Mouse (Mus musculus) embryo, embryonic 11 days (tissue): ENCODE data around the gene Naa50.
A peak's percentile ranks its signal among the peaks of the same experiment; 100 is the strongest.

Source experiments
- DNase-seq: peaks from one replicate; pipeline ENCODE4 v3.0.0-alpha.2; 2015

Gene Naa50

DNA sequence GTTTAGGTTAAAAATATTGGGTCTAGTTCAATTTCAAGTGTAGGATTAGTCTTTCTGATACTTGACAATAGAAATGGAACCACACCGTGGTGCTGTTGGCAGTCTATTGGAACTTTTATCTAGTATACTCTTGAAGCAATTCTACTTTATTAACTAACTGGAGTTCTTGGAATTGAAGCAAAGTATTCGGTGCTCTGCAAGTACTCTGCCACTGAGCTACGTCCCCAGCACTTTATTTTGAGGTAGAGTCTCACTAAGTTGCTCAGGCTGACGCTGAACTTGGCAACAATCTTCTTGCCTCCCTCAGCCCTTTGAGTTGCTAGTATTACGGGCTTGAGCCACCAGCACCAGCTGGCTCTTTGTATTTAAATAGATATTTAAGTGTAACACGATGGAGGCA is 1.9 kb downstream of the Naa50 start:
- no peak for DNase-seq

DNA sequence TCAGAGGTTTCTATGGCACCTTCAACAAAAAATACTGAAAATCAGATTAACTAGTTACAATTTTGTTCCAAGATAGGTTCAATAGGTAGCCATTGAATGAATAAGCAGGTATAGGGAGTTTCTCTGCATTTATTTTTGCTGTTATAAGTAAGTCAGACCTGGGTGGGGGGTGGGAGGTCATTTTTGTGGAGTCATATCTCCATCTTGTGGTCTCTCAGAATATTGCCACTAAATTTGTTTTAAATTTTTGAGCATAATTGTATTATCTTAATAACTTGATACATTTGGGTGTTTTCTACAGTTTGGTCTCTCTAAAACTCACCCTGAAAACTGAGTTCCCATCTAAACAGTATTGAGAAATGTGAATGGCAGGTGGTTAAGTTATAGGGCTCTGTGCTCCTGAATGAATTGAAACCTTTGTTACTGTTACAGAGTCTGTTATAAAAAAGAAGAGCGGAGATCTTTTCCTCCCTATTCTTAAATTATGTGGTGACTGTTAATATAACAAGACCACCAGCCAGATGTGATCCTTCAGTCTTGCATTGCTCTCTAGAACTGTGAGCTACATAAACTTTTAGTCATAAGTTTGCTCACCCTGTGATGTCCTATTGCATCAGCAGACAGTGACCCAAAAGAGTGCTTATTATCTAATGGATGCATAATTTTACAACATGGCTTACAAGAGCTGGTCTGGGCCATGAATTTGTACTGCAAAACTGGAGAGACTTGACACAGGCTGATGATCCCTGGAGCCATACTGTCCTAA is 9.6 kb downstream of the Naa50 start:
- DNase-seq: no peak

DNA sequence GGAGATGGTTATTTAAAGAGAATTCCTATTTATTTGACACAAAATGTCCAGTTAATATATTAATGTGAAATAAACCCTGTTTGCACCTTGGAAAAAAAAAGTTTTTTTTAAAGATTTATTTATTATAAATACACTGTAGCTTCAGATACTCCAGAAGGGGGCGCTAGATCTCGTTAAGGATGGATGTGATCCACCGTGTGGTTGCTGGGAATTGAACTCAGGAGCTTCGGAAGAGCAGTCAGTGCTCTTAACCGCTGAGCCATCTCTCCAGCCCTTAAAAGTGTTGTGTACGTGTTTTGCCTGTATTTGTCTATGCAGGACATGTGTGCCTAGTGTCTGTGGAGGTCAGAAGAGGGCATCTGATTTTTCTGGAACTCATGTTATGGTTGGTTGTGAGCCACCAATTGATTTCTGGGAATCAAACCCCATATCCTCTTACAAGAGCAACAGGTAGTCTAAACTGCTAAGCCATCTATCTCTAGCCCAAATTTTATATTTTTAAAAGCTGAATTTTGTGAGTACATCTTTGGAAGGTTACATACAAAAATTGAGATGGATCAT is 14.9 kb downstream of the Naa50 start:
- DNase-seq: no peak

DNA sequence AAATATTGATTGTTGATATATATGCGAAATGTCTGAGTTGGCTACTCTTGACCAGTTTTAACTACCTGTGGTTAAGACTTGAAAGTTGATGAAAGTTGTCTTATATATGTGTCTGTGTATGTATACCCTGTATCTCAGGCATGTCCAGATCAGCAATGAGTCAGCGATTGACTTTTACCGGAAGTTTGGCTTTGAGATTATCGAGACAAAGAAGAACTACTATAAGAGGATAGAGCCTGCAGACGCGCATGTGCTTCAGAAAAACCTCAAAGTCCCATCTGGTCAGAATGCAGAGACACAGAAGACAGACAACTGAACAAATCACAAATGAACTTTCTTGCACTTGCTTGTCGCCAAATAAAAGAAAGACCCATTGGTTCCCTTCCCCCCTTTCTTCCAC is 19.7 kb downstream of the Naa50 start:
- no peak for DNase-seq

DNA sequence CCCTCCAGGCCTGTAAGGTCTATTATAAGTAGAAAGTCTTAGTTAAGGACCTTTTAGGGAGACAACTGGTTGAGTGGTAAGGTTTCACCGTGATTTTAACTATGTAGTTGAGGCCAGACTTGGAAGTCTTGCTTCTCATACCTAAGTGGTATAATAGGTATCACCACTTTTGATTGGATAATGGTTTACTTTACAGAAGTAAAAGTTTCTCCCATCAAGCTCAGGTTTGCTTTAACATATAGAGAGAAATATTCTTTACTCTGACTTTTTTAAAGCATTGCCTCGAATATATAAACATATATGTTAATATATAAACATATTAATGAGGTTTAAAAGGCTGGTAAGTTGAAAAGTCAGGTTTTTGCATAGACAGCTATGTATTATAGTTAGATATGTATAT is 24.2 kb downstream of the Naa50 start:
- no peak for DNase-seq

DNA sequence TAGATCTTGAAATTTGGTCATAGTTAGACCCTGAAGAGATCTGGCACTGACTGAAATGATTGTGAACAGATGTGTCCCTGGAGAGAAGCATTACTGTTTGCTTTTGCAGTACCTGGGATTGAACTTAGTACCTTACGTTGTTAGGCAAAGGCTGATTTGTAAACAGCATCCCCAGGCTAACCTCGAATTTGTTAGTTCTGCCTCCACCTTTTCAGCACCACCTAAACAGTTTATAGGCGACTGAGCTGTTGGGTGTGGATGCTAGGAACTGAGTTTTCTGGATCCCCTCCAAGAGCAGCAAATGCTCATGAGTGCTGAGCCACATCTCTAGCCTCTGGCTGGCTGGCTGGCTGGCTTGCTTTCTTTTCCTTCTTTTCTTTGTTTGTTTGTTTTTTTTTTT is 25.6 kb downstream of the Naa50 start:
- no peak for DNase-seq

DNA sequence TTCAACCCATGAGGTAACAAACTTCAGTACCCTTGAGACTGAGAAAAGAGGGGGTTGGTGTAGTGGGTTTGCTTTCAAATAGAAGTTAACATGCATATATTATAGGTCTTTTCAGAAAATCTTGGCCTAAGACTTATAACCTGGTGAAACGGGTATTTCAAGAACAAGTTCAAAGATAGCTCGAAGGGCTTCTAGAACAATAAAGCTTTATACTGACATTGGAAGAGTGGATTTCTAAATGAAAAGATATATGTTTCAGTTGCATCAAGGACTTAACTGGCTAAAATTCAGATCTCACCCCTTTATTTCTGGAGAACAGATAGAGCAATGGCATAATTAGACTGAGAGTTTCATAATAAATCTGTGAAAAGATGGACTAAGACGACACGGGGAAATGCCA is 29.4 kb downstream of the Naa50 start:
- no peak for DNase-seq

DNA sequence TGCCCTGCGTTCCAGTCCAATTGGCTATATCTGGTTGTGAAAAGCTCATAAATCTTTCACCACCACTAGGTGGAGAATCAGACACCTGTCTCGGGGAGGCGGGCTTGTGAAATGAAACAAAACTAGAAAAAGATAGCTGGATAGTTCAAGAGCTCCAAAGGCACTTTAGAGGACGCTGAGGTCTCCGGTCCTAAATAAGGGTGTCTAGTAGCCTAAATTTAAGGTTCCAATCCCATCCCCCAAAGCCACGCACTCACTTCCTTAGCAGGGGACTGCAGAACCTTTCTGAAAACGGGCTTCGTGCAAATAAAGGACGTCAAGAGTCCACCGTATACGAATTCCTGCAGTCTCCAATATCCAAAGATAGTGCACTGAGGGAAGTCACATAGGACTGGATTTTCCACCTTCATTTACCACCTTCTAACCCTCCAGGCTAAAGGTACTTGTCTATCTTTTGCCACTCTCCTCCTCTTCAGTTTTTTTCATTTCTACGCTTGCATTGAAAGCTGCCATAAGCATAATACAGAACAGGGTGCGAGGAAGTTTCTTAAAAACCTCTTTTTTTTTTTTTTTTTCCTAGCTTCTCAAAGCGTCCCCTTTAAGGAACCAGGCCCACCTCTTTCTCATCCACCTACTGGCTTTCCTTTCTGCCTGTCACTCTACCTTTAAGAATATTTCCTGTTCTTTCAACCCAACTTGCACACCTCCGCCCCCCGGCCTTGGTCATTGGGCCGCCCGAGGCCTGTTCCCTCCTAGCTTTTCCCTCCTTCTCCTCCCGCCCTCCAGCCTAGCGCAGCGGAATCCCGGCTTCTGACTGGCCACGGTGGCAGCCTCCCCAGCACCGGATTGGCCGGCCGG is 32.9 kb downstream of the Naa50 start:
- peak; percentile 98 for DNase-seq

DNA sequence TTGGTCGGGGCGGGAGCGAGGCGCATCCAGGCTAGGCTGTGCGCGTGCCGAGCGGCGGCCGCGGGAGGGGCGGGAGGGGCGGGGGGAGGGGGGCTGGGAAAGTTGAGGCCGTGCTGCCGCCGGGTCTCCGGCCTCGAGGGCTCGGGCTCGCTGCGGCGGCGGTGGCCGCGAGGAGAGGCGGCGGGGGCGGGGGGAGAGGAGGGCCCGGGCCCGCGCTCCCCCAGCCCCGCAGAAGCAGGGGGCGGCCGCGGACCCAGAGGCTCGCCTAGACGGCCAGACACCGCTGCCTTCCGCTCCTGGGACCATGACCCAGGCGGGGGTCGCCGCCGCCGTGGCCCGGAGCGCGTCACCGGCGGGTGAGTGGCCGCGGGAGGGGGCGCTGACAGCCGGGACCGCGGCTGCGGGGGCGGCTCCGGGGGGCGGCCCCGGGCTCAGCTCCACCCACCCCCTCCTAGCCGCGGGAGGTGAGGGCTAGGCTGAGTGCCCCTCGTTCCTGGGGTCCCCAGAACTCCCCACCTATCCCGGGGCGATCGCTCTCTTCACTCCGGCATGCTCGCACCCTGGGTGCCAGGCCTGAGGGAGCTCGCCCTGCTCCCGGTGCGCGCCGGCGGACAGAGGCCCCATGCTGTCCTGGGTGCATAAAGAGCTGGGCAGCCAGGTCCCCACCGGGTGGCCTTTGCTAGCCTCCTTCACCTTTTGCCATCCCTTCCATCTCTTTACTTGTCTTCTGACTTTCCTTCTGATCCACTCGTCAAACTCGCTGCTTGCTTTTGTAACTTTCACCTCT is 33.7 kb downstream of the Naa50 start, which contains the start of gene Usf3:
TSS of gene Usf3 (plus strand) at position 92 of the 787 bp plus-strand sequence.
- no peak for DNase-seq

DNA sequence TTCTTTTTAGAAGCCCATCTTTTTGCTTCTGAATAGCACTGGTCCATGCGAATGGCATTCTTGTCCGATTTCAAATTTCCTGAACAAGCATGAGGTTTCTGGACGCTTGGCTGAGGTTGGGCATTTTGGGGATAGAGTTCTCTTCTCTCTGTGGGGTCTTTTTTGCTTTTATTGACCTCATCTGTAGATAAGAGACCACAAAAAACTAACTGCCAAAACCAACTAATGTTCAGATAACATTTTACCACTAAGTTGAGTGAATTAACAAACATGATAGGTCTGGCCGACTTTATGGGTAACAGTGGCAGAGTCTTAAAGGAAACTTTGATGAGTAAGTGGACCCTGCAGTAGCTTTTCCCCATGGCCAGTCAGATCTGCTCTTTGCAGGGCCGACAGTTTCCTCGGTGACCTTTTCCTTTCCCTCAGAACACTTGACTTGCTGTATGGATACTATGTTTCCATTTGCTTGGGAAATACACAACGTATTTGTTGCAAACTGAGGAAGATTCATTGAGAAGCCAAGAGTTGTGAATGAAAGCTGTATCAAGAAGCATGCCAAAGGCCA is 34.4 kb downstream of the Naa50 start:
- DNase-seq: peak; percentile 7

DNA sequence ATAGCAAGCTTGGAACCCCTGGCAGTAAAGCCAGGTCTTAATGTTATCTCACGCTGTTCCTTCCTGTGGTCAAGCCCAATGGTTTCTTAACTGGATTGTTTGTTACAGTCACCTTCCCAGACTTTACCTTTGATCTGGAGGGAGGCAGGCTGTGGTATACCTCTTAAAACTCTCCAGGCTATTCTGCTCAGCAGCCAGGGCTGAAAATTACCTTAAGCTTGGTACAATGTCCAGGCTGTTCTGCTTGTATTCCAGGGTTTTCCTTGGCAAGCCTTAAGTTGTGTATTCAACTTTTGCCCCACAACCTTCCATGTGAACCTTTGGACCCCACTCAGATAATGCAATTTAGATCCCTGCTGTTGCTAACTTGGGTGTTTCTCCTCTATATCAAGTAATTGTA is 35.4 kb downstream of the Naa50 start:
- DNase-seq: no peak

DNA sequence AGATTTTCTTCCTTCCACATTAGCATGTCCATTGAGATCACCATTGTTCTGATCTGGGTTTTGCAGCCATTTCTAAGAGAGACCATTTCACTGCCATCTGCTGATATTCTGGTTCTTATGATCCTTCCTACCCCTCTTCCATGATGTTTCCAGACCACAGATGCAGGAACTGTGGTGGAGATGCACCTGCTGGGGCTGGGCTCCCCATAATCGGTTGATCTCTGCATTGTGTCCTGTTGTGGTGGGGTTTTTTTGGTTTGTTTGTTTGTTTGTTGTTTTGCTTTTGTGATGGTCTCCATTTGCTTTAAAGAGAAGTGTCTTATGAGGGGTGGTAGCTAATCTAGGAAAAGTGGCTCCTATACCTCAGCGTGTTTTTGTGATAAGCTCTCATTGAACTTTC is 36.9 kb downstream of the Naa50 start:
- DNase-seq: no peak

DNA sequence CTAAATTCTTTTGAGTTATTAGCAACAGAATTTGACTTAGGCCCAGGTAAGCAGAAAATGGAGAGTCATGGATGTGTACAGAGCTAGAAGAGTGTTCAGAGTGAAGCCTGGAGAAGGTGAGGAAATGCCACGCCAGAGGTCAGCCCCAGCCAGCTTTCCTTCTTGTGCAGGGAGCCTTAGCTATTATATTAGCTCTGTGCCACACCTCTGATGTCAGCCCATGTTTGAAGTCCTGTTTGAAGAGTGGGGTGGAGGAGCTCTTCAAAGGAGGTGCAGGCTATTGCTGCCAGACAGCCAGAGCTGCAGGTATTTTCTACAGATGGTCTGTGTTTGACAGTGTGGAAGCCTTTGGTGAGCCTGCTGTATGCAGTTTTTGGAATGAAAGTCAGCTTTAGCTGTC is 38.9 kb downstream of the Naa50 start:
- DNase-seq: no peak

DNA sequence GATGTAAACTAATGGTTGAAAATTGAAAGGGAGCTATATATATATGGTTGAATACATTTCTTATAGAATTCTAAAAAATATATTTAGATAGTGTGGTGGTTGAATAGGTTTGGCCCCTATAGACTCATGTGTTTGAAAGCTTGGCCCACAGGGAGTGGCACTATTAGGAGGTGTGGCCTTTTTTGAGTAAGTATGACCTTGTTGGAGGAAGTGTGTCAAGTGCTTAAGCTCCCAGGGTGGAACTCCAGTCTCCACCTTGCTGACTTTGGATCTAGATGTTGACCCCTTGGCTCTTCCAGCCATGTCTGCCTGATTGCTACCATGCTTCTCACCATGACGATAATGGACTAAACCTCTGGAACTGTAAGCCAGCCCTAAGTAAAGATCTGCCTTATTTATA is 43.0 kb downstream of the Naa50 start:
- no peak for DNase-seq

DNA sequence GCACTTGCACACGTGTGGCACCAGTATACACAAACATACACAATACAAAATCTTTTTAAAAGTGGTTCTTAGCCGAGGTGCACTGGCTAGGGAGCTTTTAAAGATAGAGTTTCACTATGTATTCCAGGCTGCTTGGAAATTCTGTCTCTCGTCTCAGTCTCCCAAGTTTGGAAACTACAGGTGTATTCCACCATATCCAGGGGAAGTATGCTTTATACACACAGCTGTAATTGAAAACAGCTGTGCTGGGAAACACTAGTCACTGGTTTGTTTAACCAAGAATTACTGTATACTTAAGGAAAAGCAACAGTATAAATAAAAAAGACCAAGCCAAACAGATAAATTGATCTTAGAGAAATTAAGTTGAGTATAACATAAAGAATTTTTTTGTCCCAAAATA is 45.1 kb downstream of the Naa50 start:
- DNase-seq: peak; percentile 19

DNA sequence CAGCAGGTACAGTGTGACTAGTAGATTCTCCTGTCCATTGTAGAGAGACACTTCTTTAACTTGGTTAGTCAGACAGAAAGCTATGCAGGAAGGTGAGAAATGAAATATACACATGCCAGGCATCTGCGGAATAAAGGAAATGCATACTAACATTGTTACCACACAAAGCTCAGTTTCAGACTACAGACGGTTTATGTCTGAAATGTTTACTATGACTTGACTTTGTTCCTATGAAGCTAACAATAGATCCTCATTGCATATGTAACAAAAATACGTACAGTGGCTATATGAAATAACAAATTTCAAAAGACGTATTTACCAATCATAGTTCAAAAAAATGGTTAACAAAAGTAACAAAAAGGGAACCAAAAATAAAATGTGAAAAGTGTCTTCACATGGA is 47.5 kb downstream of the Naa50 start:
- no peak for DNase-seq

DNA sequence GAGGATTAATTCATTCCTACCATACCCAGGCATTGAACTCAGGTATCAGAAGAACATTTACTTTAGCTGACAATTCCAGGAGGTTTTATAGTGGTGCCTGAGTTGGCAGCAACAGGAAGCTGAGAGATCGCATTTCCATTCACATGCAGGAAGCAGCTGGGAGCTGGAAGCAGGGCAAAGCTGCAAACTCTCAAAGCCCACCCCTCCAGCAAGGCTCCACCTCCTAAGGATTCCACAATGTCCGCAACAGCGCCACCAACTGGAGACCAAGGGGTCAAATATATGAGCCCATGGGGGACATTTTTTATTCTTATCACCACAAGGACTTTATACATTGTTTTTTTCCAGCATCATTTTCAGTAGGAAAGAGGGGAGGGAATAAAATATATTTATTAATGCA is 49.1 kb downstream of the Naa50 start:
- no peak for DNase-seq

DNA sequence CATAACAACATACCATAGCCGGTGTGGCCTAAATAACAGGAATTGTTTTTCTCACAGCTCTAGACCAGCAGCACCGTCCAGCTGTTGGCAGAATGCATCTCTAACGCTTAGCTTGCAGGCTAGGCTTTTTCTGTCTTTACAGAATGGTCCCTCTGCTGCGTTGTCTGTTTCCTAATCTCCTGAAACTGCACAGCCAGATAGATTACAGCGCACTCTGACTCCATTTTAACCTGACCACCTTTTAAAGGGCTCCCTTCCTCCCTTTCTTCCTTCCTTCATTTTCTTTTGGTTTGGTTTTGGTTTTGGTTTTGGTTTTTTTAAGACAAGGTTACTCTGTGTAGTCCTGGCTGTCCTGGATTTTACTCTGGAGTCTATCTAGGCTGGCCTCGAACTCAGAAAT is 50.4 kb downstream of the Naa50 start:
- no peak for DNase-seq

DNA sequence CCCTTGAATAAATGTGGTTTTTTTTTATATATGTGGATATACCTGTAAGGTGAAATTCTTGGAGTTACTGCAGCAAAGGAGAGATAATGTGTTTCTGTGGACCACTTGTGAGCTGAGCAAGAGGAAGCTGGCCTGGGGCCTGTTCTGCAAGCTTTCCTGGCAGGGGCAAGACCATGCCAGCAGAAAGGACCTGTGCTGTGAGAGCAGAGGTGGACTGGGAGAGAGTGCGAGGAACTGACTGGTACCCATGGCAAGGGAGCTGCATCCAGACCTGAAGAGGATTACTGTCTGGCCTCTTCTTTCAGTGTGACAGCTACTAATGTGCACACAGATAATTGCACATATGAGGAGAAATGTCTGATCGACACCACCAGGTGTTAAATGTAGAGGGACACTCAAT is 51.3 kb downstream of the Naa50 start:
- no peak for DNase-seq

DNA sequence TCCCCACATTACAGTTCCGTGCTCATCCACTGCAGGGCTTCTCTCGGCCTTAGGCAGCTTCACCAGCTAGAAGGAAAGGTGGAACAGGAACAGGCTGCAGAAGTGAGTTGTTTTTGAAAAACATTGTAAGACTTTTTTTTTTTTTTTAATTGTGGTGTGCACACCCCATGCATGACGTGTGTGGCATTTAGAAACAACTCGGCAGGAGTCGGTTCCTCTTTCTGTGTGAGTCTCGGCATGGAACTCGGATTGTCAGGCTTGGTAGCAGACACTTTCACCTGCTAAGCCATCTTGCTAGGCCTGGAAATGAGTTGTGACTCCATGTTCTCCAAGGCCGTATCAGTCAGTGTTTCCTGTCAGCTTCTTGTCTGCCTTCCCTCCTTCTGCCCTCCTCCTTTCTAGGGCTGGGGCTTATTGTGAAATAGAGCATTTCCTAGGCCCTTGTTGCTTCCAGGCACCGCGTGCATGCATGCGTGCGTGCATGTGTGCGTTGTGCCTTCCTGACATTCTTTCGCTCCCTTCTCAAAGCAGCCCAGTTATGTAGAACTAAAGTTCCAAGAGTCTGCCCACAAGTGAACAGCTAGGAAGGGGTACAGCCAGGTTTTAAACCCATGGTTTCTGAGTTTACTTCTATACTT is 59.6 kb downstream of the Naa50 start:
- DNase-seq: no peak

DNA sequence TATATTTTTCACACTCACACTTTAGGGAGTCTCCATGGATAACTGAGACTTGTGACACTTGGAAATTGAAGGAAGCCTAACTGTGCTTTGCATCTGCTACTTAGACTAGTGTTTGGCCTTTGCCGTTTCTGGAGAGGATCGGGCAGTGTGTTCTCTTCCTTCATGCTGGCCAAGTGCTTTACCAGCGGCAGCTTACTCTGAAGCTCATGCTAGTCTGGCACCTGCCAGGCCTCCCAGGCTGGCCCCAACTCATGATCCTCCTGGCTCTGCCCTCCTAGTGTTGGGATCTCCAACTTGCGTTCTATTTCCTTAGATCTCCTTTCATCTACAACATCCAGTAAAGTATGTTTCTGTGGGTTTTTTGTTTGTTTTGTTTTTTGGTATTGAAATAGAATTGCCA is 60.5 kb downstream of the Naa50 start:
- DNase-seq: no peak

DNA sequence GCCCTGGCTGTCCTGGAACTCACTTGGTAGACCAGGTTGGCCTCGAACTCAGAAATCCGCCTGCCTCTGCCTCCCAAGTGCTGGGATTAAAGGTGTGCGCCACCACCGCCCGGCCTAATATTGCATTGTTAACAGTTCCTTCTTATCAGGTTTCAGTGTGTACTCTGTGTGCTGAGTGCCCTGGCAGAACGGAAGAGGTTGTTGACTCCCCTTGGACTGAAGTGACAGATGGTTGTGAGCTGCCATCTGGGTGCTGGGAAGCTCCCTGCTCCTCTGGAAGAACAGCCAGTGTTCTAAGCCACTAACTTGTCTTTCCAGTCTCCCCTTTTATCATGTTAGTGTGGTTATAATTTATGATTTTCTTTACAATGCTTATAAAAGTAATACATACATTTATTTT is 64.7 kb downstream of the Naa50 start:
- DNase-seq: no peak
